Comparison of ENCODE assay signal across 23 mouse cellular contexts in the genomic region with DNA sequence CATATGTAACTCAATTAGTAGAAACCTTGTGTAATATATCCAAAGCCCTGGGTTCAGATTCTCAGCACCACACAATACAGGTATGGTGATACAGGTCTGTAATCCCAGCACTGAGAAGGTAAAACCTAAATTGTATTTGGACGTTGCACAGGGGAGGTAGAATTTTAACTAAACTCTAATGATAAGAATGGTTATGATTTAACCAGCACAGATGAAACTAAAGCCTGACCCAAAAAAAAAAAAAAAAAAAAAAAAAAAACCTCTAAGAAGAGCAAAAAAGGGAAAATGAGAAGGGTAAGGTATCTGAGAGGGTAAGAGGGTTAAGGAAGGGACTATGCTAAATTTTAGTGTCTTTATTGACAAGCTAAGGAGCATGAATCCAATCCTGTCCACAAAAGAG. TPM values are rescaled to one million over a fixed set of nuclear protein-coding genes. Genes with fewer than 3 reads are reported as not detected.
DNase-seq lines count a peak whose midpoint lies in the region; ATAC-seq and TF ChIP-seq lines count a peak whose summit lies in the region.
"Had no signal": no experiment of that assay in that cellular context is flagged by ENCODE, and none has a peak within 500 bp of the region (broad histone marks: within the 10 kb centered on the region; RNA-seq: fewer than 3 reads in every experiment).

No protein-coding gene starts in this region.

- no peaks in the 10 kb centered on the region for H3K36me3 ChIP-seq in kidney, adult 2 months (ENCODE audit: control insufficient read depth, insufficient read depth, low read length)
- H3K36me3 ChIP-seq in kidney, embryonic 16.5 days (ENCODE audit: insufficient read depth, low read length), result no peaks in the 10 kb centered on the region
- H3K36me3 ChIP-seq in CH12.LX (replicated peaks in 1 of 2; ENCODE audit: control insufficient read depth in 1 of 2, insufficient read depth in 1 of 2, low read length in 1 of 2) (peaks cover 0 to 2% of the 10 kb centered on the region in 2 experiments), MEL (ENCODE audit: control insufficient read depth in 1 of 2, insufficient read depth in 2 of 2, low read length in 2 of 2) (peaks cover 0 to 3% of the 10 kb centered on the region in 2 experiments; a peak in 3 of 4 replicates)
- no peaks in the 10 kb centered on the region for H3K36me3 ChIP-seq in midbrain, embryonic 11.5 days (ENCODE audit: control insufficient read depth, insufficient read depth, low read length)
- H3K36me3 ChIP-seq: embryonic facial prominence, embryonic 13.5 days; embryonic facial prominence, embryonic 15.5 days; forebrain, embryonic 10.5 days; forebrain, embryonic 12.5 days had no signal

- H3K79me2 ChIP-seq in CH12.LX (replicated peaks; ENCODE audit: control insufficient read depth, extremely low read depth, insufficient read depth, poor library complexity, severe bottlenecking) (peaks cover 8% of the 10 kb centered on the region; the same call in 1 of the 2 replicates), MEL (ENCODE audit: control insufficient read depth, insufficient read depth, low read length, poor library complexity) (peaks cover 6% of the 10 kb centered on the region)

- TF ChIP-seq RAD21 in CH12.LX (IDR thresholded peaks at IDR 0.05; ENCODE audit: low read depth, low read length) (no peak), MEL (IDR thresholded peaks at IDR 0.05; ENCODE audit: low read depth, low read length) (no peak)

- DNase-seq in kidney, adult 2 months, result peak; percentile 22
- DNase-seq in CH12.LX (ENCODE audit: extremely low read depth) (no peak), MEL (ENCODE audit: low read depth, low spot score) (no peak)
- DNase-seq in midbrain, embryonic 11.5 days (ENCODE audit: low spot score, missing footprints), result no peak
- DNase-seq: adrenal gland, adult 2 months; adrenal gland, postnatal 10 days; adrenal gland, postnatal 25 days; cerebellum, adult 11 months; cerebellum, adult 18-20 months; cerebellum, adult 8-10 months; cerebellum, adult 9-11 months; cerebellum, postnatal 14 days; cerebellum, postnatal 36 days; embryo, embryonic 11 days had no signal

- ATAC-seq in kidney, embryonic 16.5 days (ENCODE audit: low FRiP score, low TSS enrichment), result no peak
- no peak for ATAC-seq in midbrain, embryonic 11.5 days (ENCODE audit: low FRiP score)
- ATAC-seq: forebrain, embryonic 14.5 days; forebrain, embryonic 16.5 days had no signal

- TF ChIP-seq CTCF in kidney, adult 2 months (conservative IDR thresholded peaks at IDR 0.05; ENCODE audit: insufficient read depth, insufficient read length, low read depth, low read length), result no peak
- TF ChIP-seq CTCF in CH12.LX (conservative IDR thresholded peaks at IDR 0.05 in 1 of 2, IDR thresholded peaks at IDR 0.05 in 1 of 2; ENCODE audit: low read depth in 2 of 2, low read length in 2 of 2), result no peak
- no peak for TF ChIP-seq CTCF in MEL (IDR thresholded peaks at IDR 0.05 in 2 of 3, conservative IDR thresholded peaks at IDR 0.05 in 1 of 3; ENCODE audit: control insufficient read depth in 1 of 3, insufficient read depth in 1 of 3, low read depth in 2 of 3, low read length in 3 of 3, poor library complexity in 1 of 3, severe bottlenecking in 1 of 3)

- H3K9ac ChIP-seq in kidney, embryonic 16.5 days (replicated peaks; ENCODE audit: low read length), result no peak overlapping the region
- H3K9ac ChIP-seq in CH12.LX (ENCODE audit: insufficient read depth, low read depth) (no peak overlapping the region), MEL (ENCODE audit: control insufficient read depth, low read depth, low read length, poor library complexity, severe bottlenecking) (no peak overlapping the region)
- no peak overlapping the region for H3K9ac ChIP-seq in midbrain, embryonic 11.5 days (ENCODE audit: low read length)
- H3K9ac ChIP-seq: embryonic facial prominence, embryonic 13.5 days; embryonic facial prominence, embryonic 15.5 days; forebrain, embryonic 12.5 days had no signal

- H3K27me3 ChIP-seq in kidney, adult 2 months (replicated peaks; ENCODE audit: control insufficient read depth, insufficient read depth, low read length), result no peaks in the 10 kb centered on the region
- no peaks in the 10 kb centered on the region for H3K27me3 ChIP-seq in kidney, embryonic 16.5 days (ENCODE audit: insufficient read depth, low read length)
- H3K27me3 ChIP-seq in CH12.LX (replicated peaks) (no peaks in the 10 kb centered on the region), MEL (ENCODE audit: control insufficient read depth in 1 of 2, insufficient read depth in 2 of 2, low read length in 2 of 2) (no peaks in the 10 kb centered on the region)
- H3K27me3 ChIP-seq in midbrain, embryonic 11.5 days (ENCODE audit: control insufficient read depth, insufficient read depth, low read length), result no peaks in the 10 kb centered on the region
- H3K27me3 ChIP-seq: embryonic facial prominence, embryonic 13.5 days; embryonic facial prominence, embryonic 15.5 days; forebrain, embryonic 12.5 days had no signal

- in situ Hi-C loops in CH12.LX (cut with MboI; ENCODE audit: low pct_ligation_motif_present, low pct_unique_long_range_greater_than_20kb, low sequenced_read_pairs), result loop anchor here (5.0 kb wide), 1 partner anchor 33 kb away; no protein-coding TSS in a partner anchor

- no peak for TF ChIP-seq POLR2A in kidney, adult 2 months (IDR thresholded peaks at IDR 0.05; ENCODE audit: low read depth, low read length)
- TF ChIP-seq POLR2A in CH12.LX (IDR thresholded peaks at IDR 0.05; ENCODE audit: low read depth, low read length), result no peak
- no peak for TF ChIP-seq POLR2A in MEL (IDR thresholded peaks at IDR 0.05; ENCODE audit: control insufficient read depth in 1 of 2, insufficient read depth in 1 of 2, low read depth in 1 of 2, low read length in 2 of 2, poor library complexity in 1 of 2)

- dilution Hi-C loops in CH12.LX (cut with MboI; ENCODE audit: extremely low pct_ligation_motif_present, extremely low pct_unique_long_range_greater_than_20kb, low sequenced_read_pairs), result no loop called here

- H3K27ac ChIP-seq in kidney, adult 2 months (ENCODE audit: insufficient read depth, low read depth, low read length), result no peak overlapping the region
- H3K27ac ChIP-seq in kidney, embryonic 16.5 days (ENCODE audit: low read length), result no peak overlapping the region
- no peak overlapping the region for H3K27ac ChIP-seq in CH12.LX (ENCODE audit: insufficient read depth, low read depth)
- no peak overlapping the region for H3K27ac ChIP-seq in MEL (ENCODE audit: control insufficient read depth, low read depth, low read length)
- H3K27ac ChIP-seq in midbrain, embryonic 11.5 days (ENCODE audit: low read depth, low read length), result no peak overlapping the region
- H3K27ac ChIP-seq: embryonic facial prominence, embryonic 13.5 days; embryonic facial prominence, embryonic 15.5 days; forebrain, embryonic 10.5 days; forebrain, embryonic 12.5 days had no signal

- TF ChIP-seq EP300 in CH12.LX (IDR thresholded peaks at IDR 0.05; ENCODE audit: low read length) (no peak), MEL (IDR thresholded peaks at IDR 0.05; ENCODE audit: low read depth in 1 of 2, low read length in 2 of 2) (no peak)

- 28% methylated on average over 1 of the region's 1 CpGs for WGBS in kidney, adult 2 months
- WGBS in kidney, embryonic 16.5 days, result 77% methylated on average over 1 of the region's 1 CpGs
- 93% methylated on average over 1 of the region's 1 CpGs for WGBS in midbrain, embryonic 11.5 days

- no peak overlapping the region for H3K4me3 ChIP-seq in kidney, adult 2 months (ENCODE audit: insufficient read depth, low read depth, low read length)
- no peak overlapping the region for H3K4me3 ChIP-seq in kidney, embryonic 16.5 days (ENCODE audit: low read length)
- H3K4me3 ChIP-seq in CH12.LX (replicated peaks in 1 of 3; ENCODE audit: low read depth in 2 of 3, low read length in 2 of 3, poor library complexity in 1 of 3) (no peak overlapping the region), MEL (ENCODE audit: control insufficient read depth in 1 of 2, insufficient read depth in 1 of 2, low read depth in 2 of 2, low read length in 2 of 2) (no peak overlapping the region)
- no peak overlapping the region for H3K4me3 ChIP-seq in midbrain, embryonic 11.5 days (ENCODE audit: low read depth, low read length)
- H3K4me3 ChIP-seq: embryonic facial prominence, embryonic 13.5 days; embryonic facial prominence, embryonic 15.5 days; erythroblast, embryonic 14.5 days; forebrain, embryonic 10.5 days; forebrain, embryonic 12.5 days had no signal

- H3K9me3 ChIP-seq in kidney, embryonic 16.5 days (ENCODE audit: low read length), result no peaks in the 10 kb centered on the region
- no peaks in the 10 kb centered on the region for H3K9me3 ChIP-seq in CH12.LX (replicated peaks; ENCODE audit: low read length)
- H3K9me3 ChIP-seq in MEL (replicated peaks; ENCODE audit: insufficient read depth, low read length), result no peaks in the 10 kb centered on the region
- H3K9me3 ChIP-seq in midbrain, embryonic 11.5 days (ENCODE audit: control insufficient read depth, low read length), result no peaks in the 10 kb centered on the region
- H3K9me3 ChIP-seq: embryonic facial prominence, embryonic 13.5 days; embryonic facial prominence, embryonic 15.5 days; forebrain, embryonic 10.5 days; forebrain, embryonic 12.5 days; G1E had no signal

- H3K4me1 ChIP-seq in kidney, adult 2 months (ENCODE audit: control insufficient read depth, insufficient read depth, low read length), result peaks cover 10% of the 10 kb centered on the region; the same call in 1 of the 2 replicates
- H3K4me1 ChIP-seq in kidney, embryonic 16.5 days (ENCODE audit: insufficient read depth, low read length), result peaks cover 9% of the 10 kb centered on the region; the same call in 1 of the 2 replicates
- H3K4me1 ChIP-seq in CH12.LX (ENCODE audit: control insufficient read depth in 1 of 2, insufficient read depth in 2 of 2) (peaks cover 3 to 5% of the 10 kb centered on the region in 2 experiments; a peak in 1 of 4 replicates), MEL (ENCODE audit: control insufficient read depth in 1 of 2, insufficient read depth in 2 of 2, low read length in 2 of 2) (no peaks in the 10 kb centered on the region)
- no peaks in the 10 kb centered on the region for H3K4me1 ChIP-seq in midbrain, embryonic 11.5 days (ENCODE audit: control insufficient read depth, insufficient read depth, low read length)
- H3K4me1 ChIP-seq: forebrain, embryonic 12.5 days had no signal

- no peak overlapping the region for H3K4me2 ChIP-seq in kidney, embryonic 16.5 days (replicated peaks; ENCODE audit: low read depth, low read length)
- no peak overlapping the region for H3K4me2 ChIP-seq in CH12.LX (ENCODE audit: insufficient read depth, low read depth, poor library complexity, severe bottlenecking)
- no peak overlapping the region for H3K4me2 ChIP-seq in midbrain, embryonic 11.5 days
- H3K4me2 ChIP-seq: embryonic facial prominence, embryonic 13.5 days; embryonic facial prominence, embryonic 15.5 days; forebrain, embryonic 12.5 days had no signal

RNA-seq across cellular contexts. Expression of gene Smurf2, which starts 20.7 kb away (rescaled TPM):
- 12.1 and 14.7 TPM in 2 replicates for polyA plus RNA-seq in kidney, adult 2 months (2012; rRNA removed)
- 11.9 and 13.7 TPM in 2 replicates for polyA plus RNA-seq in kidney, embryonic 16.5 days (2015; fragmentation: Nextera tagmentation; extraction: Ambion mirVana)
- total RNA-seq in CH12.LX (2012; rRNA removed) (10.8 and 11.1 TPM in 2 replicates), CH12.LX (2014; rRNA removed) (11.1 and 11.3 TPM in 2 replicates), MEL (2012; rRNA removed) (17.5 and 18.2 TPM in 2 replicates)
- polyA plus RNA-seq in CH12.LX (2012; ENCODE audit: insufficient read length, low read depth) (13.2 and 13.3 TPM in 2 replicates), MEL (2012; ENCODE audit: insufficient read depth in 1 of 2, insufficient read length in 2 of 2, low read depth in 1 of 2, low replicate concordance in 2 of 2, missing spikeins in 1 of 2) (10 to 100 TPM; 15.5 to 67.0 TPM)
- polyA plus RNA-seq in midbrain, embryonic 11.5 days (2014; fragmentation: Nextera tagmentation; extraction: Ambion mirVana), result 20.6 and 21.4 TPM in 2 replicates
